Mouse (Mus musculus): ENCODE results near the gene Rnf121. TPM values are rescaled to one million over a fixed set of nuclear protein-coding genes. Genes with fewer than 3 reads are reported as not detected.
A peak's percentile ranks its signal among the peaks of the same experiment; 100 is the strongest.

Rnf121 gene
- polyA plus RNA-seq, 1 experiment from 2014 or later = 31.2 TPM

DNA sequence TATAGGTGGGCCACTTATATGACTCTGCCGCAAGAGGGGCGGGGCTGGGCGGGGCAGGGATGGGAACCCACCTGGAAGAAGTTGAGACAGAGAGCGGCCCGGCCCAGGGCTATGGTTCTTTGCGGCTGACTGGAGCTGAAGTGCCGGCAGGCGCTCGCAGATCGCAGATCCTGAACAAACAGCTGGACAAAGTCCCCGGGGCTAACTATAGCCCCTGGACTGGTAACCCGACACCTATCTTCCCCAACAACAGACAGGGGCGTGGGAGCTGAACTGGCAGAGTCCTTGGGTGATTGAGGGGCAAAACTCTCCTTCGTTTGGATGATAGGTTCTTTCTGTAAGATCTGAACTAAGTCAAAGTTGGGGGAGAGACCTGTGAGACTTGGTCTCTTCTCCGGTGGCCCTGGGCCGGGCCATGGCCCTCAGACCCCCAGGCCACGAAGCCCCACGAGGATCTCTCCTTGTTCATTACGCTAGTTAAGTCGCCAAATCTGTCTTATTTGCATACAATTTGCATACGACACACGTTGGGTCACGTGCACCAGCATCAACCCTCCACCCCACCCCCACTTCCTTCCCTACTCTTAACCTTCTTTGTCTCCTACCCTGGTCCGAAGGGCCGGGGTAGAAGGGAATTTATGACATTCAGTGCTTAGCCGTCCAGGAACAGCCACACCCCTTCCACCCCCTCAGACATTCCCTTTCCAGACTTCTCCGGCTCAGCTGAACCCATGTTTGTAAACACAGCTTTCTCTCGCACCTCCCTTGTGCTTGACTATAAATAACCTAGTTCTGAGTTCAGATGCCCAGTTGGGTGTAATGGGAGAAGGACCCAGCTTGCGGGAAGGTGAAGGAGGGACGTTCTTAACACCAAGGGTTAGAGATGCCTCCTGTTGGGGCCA lies 34.7 kb upstream of the Rnf121 start:
- peaks cover 4% of the 10 kb centered on the region for H3K36me3 ChIP-seq
- 4% methylated on average over 30 of the region's 30 CpGs for WGBS
- H3K4me3 ChIP-seq = peak overlapping the region; percentile 18
- peak overlapping the region; percentile 49 for H3K4me2 ChIP-seq
- no peak overlapping the region for H3K9ac ChIP-seq
- H3K27me3 ChIP-seq = 0 out of 2 replicates have a peak, but pooled peaks cover 3% of the 10 kb centered on the region
- peak; percentile 55; the same call in 1 of the 2 replicates for ATAC-seq (ENCODE audit: low FRiP score)
- H3K4me1 ChIP-seq (replicated peaks) = peaks cover 22% of the 10 kb centered on the region
- no peaks in the 10 kb centered on the region for H3K9me3 ChIP-seq
- H3K27ac ChIP-seq = no peak overlapping the region

DNA sequence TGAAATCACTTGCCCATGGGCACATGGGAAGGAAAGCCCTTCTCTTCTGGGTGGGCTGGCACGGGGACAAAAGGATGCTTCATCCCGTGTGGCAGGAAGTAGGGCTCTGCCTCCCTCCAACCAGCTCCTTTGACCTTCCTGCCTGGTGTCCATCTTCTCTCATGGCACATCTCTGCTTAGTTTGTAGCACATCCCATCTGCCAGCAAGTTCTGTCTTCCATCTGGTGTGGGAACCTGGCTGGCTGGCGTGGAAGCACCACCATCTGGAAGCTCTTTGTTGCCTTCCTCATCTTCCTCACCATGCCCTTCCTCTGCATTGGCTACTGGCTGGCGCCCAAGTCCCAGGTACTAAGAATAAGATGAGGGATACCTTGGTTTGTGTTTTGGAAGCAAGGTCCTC lies 22.1 kb upstream of the Rnf121 start:
- Histone ChIP-seq H3K9me3 (no peaks in the 10 kb centered on the region), H3K4me2 (no peak overlapping the region), H3K27me3 (no peaks in the 10 kb centered on the region), H3K4me1 (replicated peaks) (no peaks in the 10 kb centered on the region), H3K4me3 (no peak overlapping the region), H3K27ac (no peak overlapping the region), H3K36me3 (peaks cover 71% of the 10 kb centered on the region), H3K9ac (no peak overlapping the region)
- ATAC-seq (ENCODE audit: low FRiP score) = no peak
- WGBS = 81% methylated on average over 4 of the region's 4 CpGs

DNA sequence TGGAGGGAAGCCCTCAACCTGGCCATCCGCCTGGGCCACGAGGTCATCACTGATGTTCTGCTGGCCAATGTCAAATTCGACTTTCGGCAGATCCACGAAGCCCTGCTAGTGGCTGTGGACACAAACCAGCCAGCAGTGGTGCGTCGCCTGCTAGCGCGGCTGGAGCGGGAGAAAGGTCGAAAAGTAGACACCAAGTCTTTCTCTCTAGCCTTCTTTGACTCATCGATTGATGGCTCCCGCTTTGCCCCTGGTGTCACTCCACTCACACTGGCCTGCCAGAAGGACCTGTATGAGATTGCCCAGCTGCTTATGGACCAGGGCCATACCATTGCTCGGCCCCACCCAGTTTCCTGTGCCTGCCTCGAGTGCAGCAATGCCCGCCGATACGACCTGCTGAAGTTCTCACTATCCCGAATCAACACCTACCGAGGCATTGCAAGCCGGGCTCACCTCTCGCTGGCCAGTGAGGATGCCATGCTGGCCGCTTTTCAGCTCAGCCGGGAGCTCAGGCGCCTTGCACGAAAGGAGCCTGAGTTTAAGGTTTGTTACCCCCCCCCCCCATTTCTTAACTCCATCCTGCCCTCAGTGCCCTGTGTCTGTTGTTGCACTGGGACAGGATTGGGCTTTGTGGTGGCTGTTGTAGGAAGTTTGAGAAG lies 18.9 kb upstream of the Rnf121 start:
- WGBS = 92% methylated on average over 26 of the region's 26 CpGs
- Histone ChIP-seq H3K4me2 (no peak overlapping the region), H3K36me3 (peaks cover 82% of the 10 kb centered on the region), H3K4me1 (replicated peaks) (no peaks in the 10 kb centered on the region), H3K27ac (no peak overlapping the region), H3K4me3 (no peak overlapping the region), H3K27me3 (no peaks in the 10 kb centered on the region), H3K9me3 (no peaks in the 10 kb centered on the region), H3K9ac (no peak overlapping the region)
- no peak for ATAC-seq (ENCODE audit: low FRiP score)

- Histone ChIP-seq H3K4me3 (no peak within 1 kb of the TSS), H3K27ac (no peak within 1 kb of the TSS), H3K9me3 (no peaks in the 10 kb centered on the region), H3K27me3 (no peaks in the 10 kb centered on the region), H3K9ac (no peak within 1 kb of the TSS), H3K4me1 (replicated peaks) (no peaks in the 10 kb centered on the region), H3K4me2 (no peak within 1 kb of the TSS), H3K36me3 (peaks cover 78% of the 10 kb centered on the region)
- WGBS = 83% methylated on average over 5 of the region's 5 CpGs
- ATAC-seq (ENCODE audit: low FRiP score) = no peak
These were observed 17.5 kb upstream of the Rnf121 start, which contains the start of gene Trpc2 for GRCm38 (mm10) chr7:102082816-102083215. Gene Trpc2 (plus strand): TSS chr7:102083116.

- H3K4me1 ChIP-seq (replicated peaks) = no peaks in the 10 kb centered on the region
- no peak overlapping the region for H3K9ac ChIP-seq
- H3K4me2 ChIP-seq = no peak overlapping the region
- ATAC-seq (ENCODE audit: low FRiP score) = no peak
- H3K27ac ChIP-seq = no peak overlapping the region
- 98% methylated on average over 5 of the region's 5 CpGs for WGBS
- H3K4me3 ChIP-seq = no peak overlapping the region
- H3K36me3 ChIP-seq = peaks cover 82% of the 10 kb centered on the region
- no peaks in the 10 kb centered on the region for H3K27me3 ChIP-seq
- H3K9me3 ChIP-seq = no peaks in the 10 kb centered on the region
These were observed 16.5 kb upstream of the Rnf121 start for GRCm38 (mm10) chr7:102081784-102082183.

- H3K4me1 ChIP-seq (replicated peaks) = no peaks in the 10 kb centered on the region
- H3K9me3 ChIP-seq = no peaks in the 10 kb centered on the region
- no peak overlapping the region for H3K4me3 ChIP-seq
- WGBS = 94% methylated on average over 8 of the region's 8 CpGs
- H3K9ac ChIP-seq = no peak overlapping the region
- peaks cover 86% of the 10 kb centered on the region for H3K36me3 ChIP-seq
- H3K27ac ChIP-seq = no peak overlapping the region
- ATAC-seq (ENCODE audit: low FRiP score) = no peak
- no peaks in the 10 kb centered on the region for H3K27me3 ChIP-seq
- H3K4me2 ChIP-seq = no peak overlapping the region
These were observed 15.0 kb upstream of the Rnf121 start for GRCm38 (mm10) chr7:102080311-102080710.

GRCm38 (mm10) chr7:102078517-102078916 lies 13.2 kb upstream of the Rnf121 start:
- no peak overlapping the region for H3K27ac ChIP-seq
- H3K4me2 ChIP-seq = no peak overlapping the region
- WGBS = 80% methylated on average over 7 of the region's 7 CpGs
- H3K36me3 ChIP-seq = peaks cover 89% of the 10 kb centered on the region
- no peak overlapping the region for H3K9ac ChIP-seq
- no peaks in the 10 kb centered on the region for H3K27me3 ChIP-seq
- no peak for ATAC-seq (ENCODE audit: low FRiP score)
- H3K4me3 ChIP-seq = no peak overlapping the region
- no peaks in the 10 kb centered on the region for H3K4me1 ChIP-seq (replicated peaks)
- H3K9me3 ChIP-seq = no peaks in the 10 kb centered on the region

GRCm38 (mm10) chr7:102076714-102077296 lies 11.5 kb upstream of the Rnf121 start:
- H3K9me3 ChIP-seq = no peaks in the 10 kb centered on the region
- no peak overlapping the region for H3K9ac ChIP-seq
- no peaks in the 10 kb centered on the region for H3K27me3 ChIP-seq
- H3K36me3 ChIP-seq = peaks cover 87% of the 10 kb centered on the region
- 87% methylated on average over 7 of the region's 7 CpGs for WGBS
- no peak overlapping the region for H3K4me2 ChIP-seq
- H3K4me1 ChIP-seq (replicated peaks) = no peaks in the 10 kb centered on the region
- H3K27ac ChIP-seq = no peak overlapping the region
- 0 out of 2 replicates have a peak, but pooled peaks have one; percentile 39 for ATAC-seq (ENCODE audit: low FRiP score)
- H3K4me3 ChIP-seq = no peak overlapping the region

DNA sequence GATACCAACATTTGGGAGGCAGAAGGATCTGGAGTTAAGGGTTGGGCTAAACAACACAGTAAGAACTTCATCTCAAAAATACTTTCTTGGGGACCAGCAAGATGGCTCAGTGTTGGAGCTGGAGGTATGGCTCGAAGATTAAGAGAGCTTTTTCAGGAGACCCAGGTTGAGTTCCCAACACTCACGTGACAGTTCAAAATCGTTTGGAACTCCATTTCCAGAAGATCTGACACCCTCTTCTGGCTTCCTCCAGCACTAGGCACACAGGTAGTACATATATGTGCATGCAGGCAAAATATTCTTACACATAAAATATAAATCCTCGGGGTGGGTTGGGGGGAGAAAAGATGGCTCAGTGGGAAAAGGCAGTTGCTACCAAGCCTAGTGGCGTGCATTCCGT lies 1.1 kb upstream of the Rnf121 start:
- Histone ChIP-seq H3K9me3 (no peaks in the 10 kb centered on the region), H3K9ac (peak overlapping the region; percentile 83), H3K36me3 (peaks cover 4% of the 10 kb centered on the region), H3K4me3 (peak overlapping the region; percentile 79), H3K27ac (no peak overlapping the region), H3K4me1 (replicated peaks) (peaks cover 33% of the 10 kb centered on the region), H3K27me3 (no peaks in the 10 kb centered on the region), H3K4me2 (peak overlapping the region; percentile 83)
- no peak for ATAC-seq (ENCODE audit: low FRiP score)
- 83% methylated on average over 6 of the region's 6 CpGs for WGBS

- peak overlapping the region; percentile 79 for H3K4me3 ChIP-seq
- peak overlapping the region; percentile 87 for H3K27ac ChIP-seq
- H3K4me2 ChIP-seq = peak overlapping the region; percentile 83
- peak overlapping the region; percentile 83 for H3K9ac ChIP-seq
- H3K27me3 ChIP-seq = no peaks in the 10 kb centered on the region
- no peaks in the 10 kb centered on the region for H3K9me3 ChIP-seq
- WGBS = 1% methylated on average over 9 of the region's 9 CpGs
- peaks cover 33% of the 10 kb centered on the region for H3K4me1 ChIP-seq (replicated peaks)
- peak; percentile 58 for ATAC-seq (ENCODE audit: low FRiP score)
- no peaks in the 10 kb centered on the region; the same call in 1 of the 2 replicates for H3K36me3 ChIP-seq
These were observed 619 bp downstream of the Rnf121 start for GRCm38 (mm10) chr7:102064655-102065045.

DNA sequence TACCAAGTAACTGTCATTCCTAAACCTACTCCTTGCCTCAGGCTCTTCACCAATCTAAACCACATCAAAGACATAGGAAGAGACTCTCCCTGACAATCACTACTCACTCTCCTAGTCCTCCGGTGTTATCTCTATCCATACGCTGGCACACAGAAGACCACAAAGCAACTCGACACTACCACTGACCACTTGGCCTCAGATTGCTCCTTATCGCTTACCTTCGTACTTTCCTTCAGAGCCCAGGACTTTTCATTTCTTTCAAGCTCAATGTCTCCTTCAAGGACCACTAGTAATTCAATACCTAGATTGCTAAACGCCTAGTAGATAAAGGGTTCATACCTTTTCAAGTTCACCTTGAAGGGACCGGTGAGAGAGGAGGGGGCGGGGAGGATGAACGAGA lies 1.4 kb downstream of the Rnf121 start:
- H3K27me3 ChIP-seq = no peaks in the 10 kb centered on the region
- peak overlapping the region; percentile 83 for H3K4me2 ChIP-seq
- H3K27ac ChIP-seq = no peak overlapping the region
- 94% methylated on average over 9 of the region's 9 CpGs for WGBS
- peak overlapping the region; percentile 83 for H3K9ac ChIP-seq
- ATAC-seq (ENCODE audit: low FRiP score) = no peak
- H3K4me3 ChIP-seq = peak overlapping the region; percentile 79
- H3K4me1 ChIP-seq (replicated peaks) = peaks cover 33% of the 10 kb centered on the region
- no peaks in the 10 kb centered on the region for H3K9me3 ChIP-seq
- H3K36me3 ChIP-seq = peaks cover 5% of the 10 kb centered on the region

DNA sequence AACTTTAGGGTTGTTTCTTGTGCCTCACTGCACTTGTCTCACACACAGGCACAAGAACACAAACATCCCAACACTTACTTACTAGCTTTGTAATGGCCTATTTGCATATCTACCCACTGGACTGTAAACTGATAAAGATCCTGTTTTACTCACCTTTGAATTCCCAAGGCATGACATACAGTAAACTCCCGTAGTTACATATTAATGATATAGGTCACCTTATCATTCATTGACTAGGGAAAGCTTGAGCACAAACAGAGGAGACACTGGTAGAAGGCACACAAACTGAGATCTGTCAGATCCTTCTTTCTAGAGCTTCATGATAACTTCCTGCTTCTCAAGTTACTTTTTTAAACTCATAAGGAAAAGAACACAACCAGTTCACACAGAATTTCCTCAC lies 3.1 kb downstream of the Rnf121 start:
- no peak overlapping the region for H3K4me2 ChIP-seq
- no peak overlapping the region for H3K27ac ChIP-seq
- peaks cover 33% of the 10 kb centered on the region for H3K4me1 ChIP-seq (replicated peaks)
- 92% methylated on average over 1 of the region's 1 CpGs for WGBS
- peaks cover 12% of the 10 kb centered on the region for H3K36me3 ChIP-seq
- no peaks in the 10 kb centered on the region for H3K27me3 ChIP-seq
- H3K9me3 ChIP-seq = no peaks in the 10 kb centered on the region
- H3K4me3 ChIP-seq = no peak overlapping the region
- H3K9ac ChIP-seq = no peak overlapping the region
- no peak for ATAC-seq (ENCODE audit: low FRiP score)
